Mouse (Mus musculus) urinary bladder, postnatal 14 days (tissue): ENCODE results near the gene Traf5.

Experiments used
- DNase-seq: peaks from one replicate; pipeline ENCODE4 v3.0.0; 2021; ENCODE audit warnings: low spot score

Gene Traf5

GRCm38 (mm10) chr1:192091806-192092772 lies at the start of gene Traf5:
TSS of gene Traf5 (minus strand) at chr1:192092559.
- DNase-seq: peak; percentile 99

GRCm38 (mm10) chr1:192140313-192140712 lies 48.0 kb upstream of the Traf5 start:
- DNase-seq: no peak

DNA sequence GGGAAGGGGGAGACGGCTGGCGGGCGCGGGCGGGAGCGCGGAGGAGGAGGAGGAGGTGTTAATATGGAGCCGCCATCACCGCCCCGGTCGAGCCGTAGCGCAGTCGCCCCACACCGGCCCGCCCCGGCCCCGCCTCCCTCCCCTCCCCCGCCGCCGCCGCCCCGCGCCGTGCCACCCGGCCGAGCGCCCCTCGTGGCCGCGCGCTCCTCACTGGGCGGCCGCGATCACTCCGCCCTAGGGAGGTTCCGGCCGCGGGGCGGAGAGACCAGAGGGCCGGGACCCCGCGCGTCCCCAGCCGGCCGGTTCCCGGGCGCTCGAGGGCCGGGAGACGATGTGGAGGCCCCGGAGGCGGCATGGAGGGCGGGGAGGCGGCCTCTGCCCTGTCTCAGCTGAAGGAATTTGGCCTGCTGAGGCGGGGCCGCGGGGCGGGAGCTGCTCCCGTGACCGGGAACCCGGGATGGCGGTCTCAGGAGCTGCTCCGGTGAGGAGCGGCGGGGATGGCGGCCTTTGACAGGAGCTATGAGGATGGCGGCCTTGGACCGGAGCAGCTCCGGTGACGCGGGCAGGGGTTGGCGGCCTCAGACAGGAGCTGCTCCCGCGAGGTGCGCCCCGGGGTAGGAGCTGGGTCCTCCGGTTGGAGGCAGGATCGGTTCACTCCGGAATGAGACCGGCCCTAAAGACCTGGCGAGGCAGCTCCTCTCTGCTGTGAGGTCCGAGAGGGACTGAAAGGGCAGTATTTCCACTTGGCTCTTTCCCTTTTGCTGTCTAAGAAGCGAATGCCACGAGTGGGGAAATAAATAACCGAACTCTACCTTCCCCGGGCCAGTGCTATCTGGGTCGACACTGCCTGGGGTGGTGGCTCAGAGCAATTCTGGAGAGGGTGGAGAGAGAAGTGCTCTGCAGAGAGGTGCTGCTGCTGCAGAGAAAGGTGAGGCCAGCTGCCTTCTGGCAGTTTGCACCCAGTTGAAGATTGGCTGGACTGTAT lies 45.9 kb upstream of the Traf5 start, which contains the start of gene Rcor3:
TSS of gene Rcor3 (minus strand) at position 137 of the 985 bp plus-strand sequence.
- DNase-seq: peak; percentile 83

DNA sequence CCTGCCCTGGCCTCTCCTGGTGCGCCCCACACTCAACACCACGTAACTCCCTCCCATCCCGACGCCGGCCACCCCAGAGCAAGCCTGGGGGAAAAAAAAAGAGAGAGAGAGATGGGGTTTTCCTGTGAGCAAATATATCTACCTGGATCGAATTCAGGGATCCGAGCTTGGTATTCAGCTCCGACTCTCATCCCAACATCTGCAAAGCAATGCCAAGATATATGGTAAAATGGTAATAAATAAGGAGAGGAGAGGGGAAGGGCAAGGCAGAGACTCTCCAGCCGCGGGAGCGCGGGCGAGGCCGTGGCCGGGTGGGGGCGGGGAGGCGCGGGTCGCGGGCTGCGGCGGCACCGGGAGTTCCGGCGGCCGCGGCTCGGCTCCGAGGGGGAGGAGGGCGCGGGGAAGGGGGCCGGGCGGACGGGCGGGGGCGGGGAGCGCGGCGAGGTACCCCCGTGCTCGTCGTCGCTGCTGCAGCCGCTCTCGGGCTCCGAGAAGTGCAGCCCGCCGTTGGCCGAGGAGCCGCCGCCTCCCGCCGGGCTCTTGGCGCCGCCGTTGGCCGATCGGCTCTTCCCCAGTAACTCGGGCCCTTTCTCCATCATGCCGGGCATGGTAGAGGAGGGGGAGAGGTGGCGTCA lies 45.0 kb upstream of the Traf5 start:
- no peak for DNase-seq

- DNase-seq: peak; percentile 79
These were observed 44.4 kb upstream of the Traf5 start for GRCm38 (mm10) chr1:192136561-192137290.

DNA sequence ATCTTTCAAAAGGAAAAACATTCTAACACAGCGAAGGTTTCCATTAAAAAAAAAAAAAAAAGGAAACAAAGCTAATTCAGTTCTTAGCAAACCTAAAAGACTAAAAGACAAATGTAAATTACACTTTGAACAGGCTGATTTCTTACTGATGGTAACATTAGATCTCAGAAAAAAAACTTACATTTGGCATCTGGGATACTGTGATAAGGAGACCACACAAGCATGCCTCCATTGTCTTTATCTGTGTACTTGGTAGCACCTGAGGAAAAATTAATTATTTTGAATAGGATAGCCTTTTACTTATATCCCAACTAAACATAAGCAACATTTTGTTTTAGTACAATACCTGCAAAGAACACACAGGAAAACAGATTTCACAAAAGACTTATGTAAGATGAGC lies 37.8 kb upstream of the Traf5 start:
- no peak for DNase-seq

DNA sequence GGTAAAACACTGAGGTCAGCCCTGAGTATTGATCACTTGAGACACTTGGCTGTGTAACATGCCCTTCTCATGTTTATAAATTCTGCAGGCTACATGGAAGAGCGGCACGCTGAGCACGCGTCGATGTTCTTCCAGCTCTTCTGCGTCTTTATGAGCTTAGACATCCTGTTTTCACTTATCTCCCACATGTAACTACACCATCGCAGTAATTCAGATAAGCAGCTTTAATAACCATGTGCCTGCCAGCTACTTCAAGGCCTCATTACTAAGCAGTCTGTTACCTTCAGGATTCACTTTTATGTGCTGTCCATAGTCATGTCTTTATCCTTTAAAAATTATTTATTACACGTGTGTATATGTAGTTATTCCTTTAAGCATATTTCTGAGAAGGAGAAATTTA lies 36.0 kb upstream of the Traf5 start:
- DNase-seq: no peak

DNA sequence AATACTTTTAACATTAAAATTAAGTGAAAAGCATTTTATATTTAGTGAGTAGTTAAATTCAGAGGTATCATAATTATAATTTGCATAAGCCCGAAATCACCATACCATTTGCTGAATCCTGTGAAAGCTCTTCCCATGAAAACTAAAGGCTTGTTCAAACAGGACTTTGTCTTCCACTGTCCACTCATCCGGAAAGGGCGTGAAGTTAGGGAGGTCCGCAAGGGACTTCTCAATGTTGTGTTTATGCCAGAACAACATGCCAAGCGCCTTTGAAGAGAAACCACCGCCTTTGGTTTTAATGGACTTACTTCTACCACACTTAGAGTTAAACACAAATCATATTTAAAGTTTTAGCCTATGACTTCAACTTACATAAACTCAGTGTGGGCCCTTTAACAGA lies 33.4 kb upstream of the Traf5 start:
- no peak for DNase-seq

DNA sequence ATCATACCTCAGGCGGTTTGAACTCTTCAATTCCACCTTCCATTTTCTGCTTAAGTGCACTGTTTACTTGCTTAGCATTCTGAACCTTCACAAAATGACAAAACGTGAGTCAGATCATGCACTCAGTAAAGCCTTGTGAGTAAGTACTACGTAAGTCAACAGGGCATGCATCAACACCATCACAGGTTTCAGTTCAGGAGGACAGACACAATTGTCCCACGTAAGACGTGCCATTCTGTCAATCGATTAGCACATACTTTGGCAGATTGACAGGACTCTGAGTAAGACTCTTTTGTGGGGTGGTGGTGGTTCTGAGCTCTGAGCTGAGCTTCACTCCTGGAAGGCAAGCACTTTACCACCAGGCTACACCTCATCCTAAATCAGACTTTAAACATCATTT lies 23.9 kb upstream of the Traf5 start:
- DNase-seq: no peak

- DNase-seq: no peak
These were observed 23.0 kb upstream of the Traf5 start for GRCm38 (mm10) chr1:192115378-192115777.

- peak; percentile 28 for DNase-seq
These were observed 16.8 kb upstream of the Traf5 start for GRCm38 (mm10) chr1:192109169-192109568.

DNA sequence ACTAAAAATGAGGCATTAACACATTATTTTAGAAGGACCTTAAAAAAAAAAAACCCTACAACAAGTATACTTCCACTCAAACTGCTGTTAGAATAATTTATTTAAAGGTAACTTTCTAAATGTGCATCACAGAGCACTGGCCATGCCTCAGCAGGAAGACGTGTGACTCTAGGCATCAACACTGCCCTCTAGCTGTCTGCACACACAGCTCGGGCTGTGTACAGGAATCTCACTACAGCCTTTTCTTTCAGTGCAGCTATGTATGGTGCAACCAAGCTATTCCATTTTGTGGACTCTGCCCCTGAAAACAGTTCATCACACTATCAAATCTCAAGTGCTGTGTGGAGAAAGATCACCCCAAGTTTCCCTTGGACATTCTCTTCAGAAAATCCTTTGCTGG lies 15.0 kb upstream of the Traf5 start:
- no peak for DNase-seq

- no peak for DNase-seq
These were observed 13.6 kb upstream of the Traf5 start for GRCm38 (mm10) chr1:192105902-192106389.

- no peak for DNase-seq
These were observed 11.7 kb upstream of the Traf5 start for GRCm38 (mm10) chr1:192104021-192104420.

DNA sequence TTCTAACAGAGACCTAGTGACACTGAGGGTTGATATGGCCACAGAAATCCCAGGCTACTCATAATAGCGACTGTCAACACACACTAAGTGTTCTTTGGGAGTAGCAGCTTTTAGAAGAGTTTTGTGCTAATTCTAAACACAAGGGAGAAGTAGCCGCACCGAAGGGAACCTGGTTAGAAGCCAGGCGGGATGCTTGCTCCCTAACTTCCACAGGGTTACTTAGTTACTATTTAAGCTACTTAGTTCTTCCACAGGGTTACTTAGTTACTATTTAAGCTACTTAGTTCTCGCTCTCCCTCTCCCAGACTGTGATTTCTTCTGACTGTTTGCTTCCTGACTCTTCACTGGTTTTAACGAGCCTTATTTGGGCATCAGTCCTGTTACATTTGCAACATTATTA lies 10.8 kb upstream of the Traf5 start:
- DNase-seq: no peak

DNA sequence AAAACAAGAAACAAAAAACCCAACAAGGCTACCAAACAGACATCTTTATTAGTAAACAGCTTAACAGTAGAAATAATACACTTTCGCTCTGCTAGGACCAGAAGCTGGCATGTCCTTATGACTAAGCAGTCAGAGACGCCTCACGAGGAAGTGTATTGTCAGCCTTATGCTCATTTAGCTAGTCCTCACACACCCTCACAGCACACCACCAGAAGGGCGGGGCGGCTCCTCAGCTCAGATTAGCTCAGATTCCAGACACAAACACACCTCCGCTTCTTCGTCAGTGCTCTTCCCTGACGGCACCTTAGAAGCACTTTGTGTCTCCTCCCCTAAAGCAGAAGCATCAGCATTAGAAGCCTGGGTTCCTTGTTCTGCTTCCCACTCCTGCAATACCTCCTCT lies 9.0 kb upstream of the Traf5 start:
- no peak for DNase-seq

DNA sequence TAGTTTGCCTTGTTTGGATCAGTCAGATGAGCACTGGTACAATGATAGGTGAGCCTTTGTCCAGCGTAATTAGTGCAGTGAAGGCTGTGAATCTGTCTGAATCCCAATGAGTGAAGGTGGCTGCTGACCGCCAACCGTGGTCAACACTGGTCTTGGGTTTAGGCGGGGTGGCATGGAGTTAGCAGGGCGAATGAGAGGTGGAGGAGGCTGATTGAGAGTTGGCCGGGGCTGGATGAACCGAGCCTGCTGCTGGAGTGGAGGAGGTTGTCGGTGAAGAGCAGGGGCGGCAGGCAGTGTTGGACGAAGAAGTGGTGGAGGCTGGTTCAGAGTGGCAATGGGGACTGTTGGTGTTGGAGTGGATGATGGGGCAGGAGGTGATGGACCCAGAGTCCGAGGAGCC lies 8.4 kb upstream of the Traf5 start:
- no peak for DNase-seq

GRCm38 (mm10) chr1:192095626-192096025 lies 3.3 kb upstream of the Traf5 start:
- DNase-seq: no peak

DNA sequence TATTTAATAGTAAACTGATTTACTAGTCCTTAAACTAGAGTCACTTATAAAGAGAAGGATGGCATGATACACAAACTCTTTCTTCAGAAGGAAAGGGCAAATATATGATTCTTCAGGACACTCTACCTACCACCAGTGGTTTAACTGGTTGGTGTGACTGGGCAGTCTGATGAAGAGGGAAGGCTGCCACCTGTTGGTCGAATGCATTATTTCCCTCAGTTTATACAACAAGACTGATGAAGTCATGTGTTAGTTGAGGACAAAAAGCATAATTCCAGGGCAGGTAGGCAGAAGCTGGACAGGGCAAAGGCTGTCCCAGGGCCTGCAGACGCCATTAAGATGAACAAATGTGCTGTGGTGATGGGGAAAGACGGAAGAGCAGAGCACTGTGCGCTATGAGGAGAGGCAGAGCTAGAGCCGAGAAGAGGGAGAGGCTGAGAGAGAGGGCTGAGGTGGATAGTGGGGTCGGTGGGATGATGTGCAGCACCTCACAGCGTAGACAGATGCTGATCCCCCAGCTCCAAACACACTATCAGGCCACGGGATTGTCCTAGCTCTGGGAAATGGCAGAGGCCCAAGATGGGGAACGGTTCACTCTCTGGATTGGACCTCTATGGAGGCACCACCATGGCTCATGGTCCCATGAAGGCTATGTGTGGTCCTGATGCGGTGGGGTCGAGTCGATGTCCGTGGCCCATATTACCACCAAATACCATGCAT lies 2.3 kb upstream of the Traf5 start:
- DNase-seq: peak; percentile 79

DNA sequence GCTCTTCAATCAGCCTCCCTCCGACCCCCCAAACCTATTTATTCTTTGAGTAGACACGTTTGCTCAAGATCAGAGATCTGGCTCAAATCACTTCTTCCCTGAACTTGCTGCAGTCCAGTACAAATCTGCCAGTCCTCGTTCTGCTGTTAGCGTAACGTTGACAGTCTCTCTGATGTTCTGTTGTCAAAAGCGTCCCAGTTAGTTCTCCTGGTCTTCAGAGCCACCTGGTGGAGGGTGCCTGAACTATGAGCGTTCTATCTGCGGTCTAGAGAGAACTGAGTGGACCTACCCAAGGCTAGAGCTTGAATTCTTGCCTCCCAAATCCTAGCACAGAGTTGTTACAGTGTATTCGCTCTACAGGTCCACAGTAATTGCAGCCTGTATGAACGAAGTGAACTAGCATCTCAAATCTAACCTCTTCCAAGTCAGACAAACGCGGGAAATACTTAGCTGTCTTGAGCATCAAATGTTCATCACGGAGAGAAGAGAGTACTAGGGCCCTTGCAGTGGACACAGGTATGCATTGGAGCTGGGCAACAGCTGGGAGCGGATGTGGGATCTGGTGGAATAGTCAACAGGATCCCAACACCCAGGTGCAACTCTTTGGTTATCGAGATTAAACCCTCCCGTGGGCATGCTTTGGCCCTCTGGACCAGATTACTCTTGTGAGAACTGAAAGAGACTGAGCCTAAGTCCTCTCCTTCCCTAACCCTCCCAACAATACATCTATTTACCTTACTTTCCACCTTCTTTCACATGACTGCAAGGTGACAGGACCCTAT lies 711 bp upstream of the Traf5 start:
- DNase-seq: peak; percentile 86
